Mouse (Mus musculus): ENCODE results near the gene Slc7a6.
A peak's percentile ranks its signal among the peaks of the same experiment; 100 is the strongest.

Slc7a6 gene

DNA sequence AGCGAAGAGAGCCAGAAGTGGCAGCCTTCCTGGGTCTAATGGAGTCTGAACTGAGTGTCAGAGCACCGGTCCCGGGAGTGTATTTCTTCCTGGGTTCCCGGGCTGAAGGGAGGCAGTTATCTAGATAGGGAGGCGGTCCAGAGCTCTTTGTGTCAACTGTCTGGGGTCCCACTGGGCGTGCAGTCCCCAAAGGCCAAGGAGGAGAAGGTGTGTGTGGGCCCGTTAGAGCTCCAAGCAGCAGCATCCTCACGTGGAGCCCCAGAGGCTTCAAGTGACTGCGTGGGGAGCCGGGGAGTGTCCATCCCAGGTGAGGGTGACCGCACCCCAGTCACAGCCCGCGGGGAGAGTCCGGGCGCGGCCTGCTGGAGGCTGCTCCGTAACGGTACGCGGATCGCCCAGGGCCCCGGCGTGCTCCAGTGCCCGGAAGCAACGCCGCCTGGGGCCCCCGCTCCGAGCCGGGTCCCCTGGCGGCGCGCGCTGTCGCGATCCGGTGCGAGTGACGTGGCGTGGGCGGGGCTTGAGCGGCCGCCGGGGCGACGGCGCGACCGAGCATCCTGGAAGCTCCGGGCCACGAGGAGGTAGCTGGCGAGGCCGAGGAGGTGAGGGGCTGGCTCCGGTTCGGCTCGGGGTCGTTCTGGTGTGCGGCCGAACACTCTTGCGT lies at the start of gene Slc7a6:
Slc7a6 (plus strand) TSS at position 502 of the 661 bp plus-strand sequence.
- peak; percentile 86 for DNase-seq (ENCODE audit: extremely low spot score, low spot score)

DNA sequence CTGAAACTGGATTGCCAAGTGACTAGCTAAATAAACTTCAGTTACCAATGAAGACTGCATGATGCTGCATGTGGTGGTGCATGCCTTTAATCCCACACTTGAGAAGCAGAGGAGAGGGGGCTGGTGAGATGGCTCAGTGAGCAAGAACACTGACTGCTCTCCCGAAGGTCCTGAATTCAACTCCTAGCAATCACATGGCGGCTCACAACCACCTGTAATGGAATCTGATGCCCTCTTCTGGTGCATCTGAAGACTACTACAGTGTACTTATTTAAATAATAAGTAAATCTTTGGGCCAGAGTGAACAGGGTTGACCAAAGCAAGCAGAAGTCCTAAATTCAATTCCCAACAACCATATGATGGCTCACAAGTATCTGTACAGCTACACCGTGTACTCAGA lies 45.2 kb upstream of the Slc7a6 start:
- DNase-seq (ENCODE audit: extremely low spot score, low spot score) = no peak

DNA sequence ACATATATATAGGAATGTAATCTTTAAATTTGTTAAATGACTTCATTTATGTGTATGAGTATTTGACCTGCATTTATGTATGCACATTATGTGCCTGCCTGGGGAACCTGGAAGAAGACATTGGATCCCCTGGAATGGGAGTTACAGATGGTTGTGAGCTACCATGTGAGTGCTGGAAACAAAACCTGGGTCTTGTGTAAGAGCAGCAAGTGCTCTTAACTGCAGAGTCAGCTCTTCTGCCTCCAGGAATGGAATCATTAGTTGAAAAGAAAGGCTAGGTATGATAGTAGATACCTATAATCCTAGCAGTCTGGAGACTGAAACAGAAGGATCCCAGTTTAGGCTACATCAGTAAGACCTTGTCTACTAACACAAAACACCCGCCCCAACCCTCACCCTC lies 42.6 kb upstream of the Slc7a6 start:
- no peak for DNase-seq (ENCODE audit: extremely low spot score, low spot score)

DNA sequence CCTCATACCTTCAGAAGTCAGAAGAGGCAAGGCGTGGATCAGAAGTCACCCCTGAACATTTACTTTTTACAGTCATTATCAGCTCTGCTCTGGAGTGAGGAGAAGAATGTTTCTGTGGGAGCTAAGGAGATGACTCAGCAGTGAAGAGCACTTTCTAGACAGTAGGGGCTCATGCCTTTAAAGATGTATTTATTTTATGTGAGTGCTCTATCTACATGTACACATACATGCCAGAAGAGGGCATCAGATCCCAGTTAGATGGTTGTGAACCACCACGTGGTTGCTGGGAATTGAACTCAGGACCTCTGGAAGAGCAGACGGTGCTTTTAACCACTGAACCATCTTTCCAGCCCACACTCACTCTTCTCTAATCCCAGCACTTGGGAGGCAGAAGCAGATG lies 41.6 kb upstream of the Slc7a6 start:
- no peak for DNase-seq (ENCODE audit: extremely low spot score, low spot score)

DNA sequence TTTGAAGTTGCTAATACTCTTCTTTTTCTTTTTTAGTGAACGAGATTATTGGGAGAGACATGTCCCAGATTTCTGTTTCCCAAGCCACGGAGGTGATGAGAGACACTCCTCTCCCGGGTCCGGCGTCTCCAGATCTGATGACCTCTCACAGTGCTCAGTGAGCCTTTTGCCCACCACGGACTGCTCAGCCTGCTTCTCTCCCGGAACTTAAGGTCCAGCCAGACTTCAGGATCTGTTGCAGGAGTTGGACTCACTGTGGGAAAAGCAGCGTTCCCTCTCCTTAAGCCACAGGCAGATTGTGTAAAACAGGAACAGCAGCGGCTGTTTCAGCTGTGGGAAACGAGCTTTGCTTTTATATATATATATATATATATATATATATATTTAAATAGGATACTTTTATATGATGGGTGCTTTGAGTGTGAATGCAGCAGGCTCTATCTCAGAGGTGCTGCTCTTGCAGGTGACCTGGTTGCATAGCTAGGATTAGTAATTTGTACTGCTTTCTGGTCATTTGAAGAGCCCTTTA lies 40.7 kb upstream of the Slc7a6 start:
- DNase-seq (ENCODE audit: extremely low spot score, low spot score) = no peak

DNA sequence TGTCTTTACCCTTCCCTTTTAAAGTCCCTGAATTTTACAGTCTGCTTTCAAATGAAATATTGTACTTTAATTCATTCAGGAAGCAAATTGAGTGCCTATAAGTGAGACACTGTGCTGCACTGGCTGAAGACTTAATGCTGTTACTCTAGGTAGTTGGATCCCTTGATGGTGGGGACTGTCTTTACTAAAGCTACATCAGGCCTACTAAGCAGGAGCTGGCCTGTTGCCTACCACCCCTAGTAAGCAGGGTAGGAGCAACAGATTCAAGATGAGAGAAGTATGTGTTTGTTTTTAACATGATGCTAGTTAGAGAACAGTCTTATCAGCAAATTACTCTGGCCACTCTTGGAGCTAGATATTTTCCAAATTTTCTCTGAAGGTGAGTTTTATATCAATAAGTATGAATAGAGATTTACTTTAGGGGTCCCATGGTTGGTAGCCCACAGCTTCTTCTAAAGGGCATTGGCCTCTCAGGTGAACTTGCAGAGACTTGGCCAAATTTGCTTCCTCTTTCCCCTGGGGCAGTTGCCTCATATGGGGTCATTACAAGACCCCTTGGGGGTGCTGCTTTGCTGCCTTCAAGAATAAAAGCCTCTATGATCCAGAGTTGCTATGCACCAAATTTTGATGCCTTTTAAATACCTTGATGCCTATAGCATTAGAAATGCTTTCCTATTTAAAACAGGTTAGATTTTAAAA lies 39.3 kb upstream of the Slc7a6 start:
- no peak for DNase-seq (ENCODE audit: extremely low spot score, low spot score)

DNA sequence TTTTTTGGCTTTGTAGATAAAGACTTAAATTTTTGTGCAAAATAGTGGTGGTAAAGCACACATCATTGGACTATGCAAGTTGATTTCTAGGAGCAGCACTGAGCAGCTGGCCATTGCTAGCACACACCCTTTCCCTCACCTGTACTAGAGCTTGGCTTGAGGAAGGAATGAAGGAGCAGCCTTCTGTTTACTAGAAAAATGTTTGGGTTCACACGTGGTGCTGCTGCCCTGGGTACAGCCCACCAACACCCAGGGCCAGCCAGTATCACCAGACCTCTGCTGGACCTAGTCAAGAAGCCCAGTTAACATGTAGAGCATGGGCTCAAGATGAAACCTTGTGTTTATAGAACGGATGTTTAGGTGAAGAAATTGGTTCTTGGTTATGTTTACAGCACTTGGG lies 38.7 kb upstream of the Slc7a6 start:
- DNase-seq (ENCODE audit: extremely low spot score, low spot score) = no peak

DNA sequence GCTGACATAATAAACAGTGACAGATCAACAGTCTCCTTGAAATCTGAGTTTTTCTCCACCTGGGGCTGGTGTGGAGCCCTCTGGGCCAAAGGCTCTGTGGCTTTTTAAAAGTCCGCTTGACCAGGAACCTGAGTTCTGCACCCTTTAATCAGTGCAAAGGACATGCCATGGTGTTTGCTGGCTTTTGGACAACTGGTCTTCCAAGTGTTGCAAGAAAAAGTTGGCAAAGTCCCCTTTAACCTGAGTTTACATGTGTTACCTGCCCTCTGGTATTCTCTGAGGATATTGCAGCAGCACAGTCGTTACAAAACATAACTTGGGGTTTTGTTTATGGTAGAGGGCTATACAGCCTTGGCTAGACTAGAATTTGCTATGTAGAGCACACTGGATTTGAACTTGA lies 38.2 kb upstream of the Slc7a6 start:
- no peak for DNase-seq (ENCODE audit: extremely low spot score, low spot score)

DNA sequence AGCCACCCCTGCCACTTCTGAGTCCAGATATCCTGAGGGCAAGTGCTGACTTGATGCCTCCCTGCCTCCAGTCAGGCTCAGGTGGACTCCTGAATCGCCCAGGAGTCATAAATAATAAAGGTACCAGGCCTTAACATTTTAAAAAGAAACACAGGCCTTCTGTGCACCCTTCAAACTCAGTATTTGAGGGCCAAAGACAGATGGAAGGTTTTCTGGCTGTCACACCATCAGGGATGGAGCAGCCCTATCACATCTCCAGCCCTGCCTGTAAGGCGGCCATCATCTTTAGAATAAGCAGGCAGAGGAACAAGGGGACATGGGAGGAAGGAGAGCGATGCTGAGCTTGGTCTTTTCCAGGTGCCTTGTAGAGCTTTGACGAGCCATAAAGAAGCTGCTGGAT lies 37.6 kb upstream of the Slc7a6 start:
- no peak for DNase-seq (ENCODE audit: extremely low spot score, low spot score)

DNA sequence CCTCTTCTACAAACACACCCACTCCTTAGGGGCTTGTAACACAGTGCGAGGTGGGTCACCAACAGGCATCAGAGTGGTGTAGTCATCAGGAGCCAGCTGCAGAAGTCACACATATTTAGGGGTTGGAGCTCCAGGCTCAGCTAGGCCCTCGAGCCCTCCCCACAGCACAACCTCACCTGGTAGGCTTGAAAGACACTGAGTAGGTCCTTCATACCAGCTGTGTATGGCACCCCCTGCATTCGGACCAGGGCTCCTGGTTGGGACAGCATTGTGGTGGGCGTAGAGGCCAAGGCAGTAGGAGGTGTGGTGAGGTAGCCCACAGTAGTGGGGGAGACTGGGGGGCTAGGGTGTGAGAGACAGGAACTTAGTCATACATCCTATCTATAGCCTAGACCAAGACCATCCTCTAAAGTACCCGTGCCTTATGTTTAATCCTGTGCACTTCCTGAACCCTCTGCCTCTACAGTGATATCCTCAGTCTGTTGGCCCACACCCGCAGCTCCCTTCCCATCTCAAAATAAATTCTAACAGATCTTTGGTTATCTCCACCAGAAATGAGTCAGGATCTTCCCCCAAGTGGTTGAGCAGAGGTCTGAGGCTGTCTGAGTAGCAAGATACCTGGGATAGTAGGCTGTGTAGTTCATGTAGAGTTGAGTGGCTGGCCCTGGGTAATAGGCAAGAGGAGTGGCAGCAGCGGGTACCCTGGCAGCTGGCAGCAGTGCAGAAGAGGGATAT lies 37.0 kb upstream of the Slc7a6 start:
- DNase-seq (ENCODE audit: extremely low spot score, low spot score) = no peak

DNA sequence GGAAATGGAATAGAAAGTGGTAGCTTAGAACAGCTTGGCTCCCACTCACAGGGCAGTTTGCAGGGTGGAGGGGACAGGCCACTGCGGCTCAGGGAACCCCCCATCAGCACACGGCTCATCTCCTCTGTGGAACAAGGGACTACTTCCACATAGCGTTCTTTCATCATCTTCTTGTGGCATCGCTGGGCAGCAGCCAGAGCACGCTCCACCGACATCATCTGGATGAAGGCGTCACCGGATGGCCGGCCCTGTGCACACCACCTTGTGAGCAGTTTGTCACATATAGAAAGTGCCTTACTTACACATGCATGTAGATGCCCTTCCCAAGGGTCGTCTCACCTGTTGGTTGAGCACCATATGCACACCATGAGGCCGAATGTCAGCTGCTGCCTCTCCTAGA lies 36.3 kb upstream of the Slc7a6 start:
- DNase-seq (ENCODE audit: extremely low spot score, low spot score) = no peak

DNA sequence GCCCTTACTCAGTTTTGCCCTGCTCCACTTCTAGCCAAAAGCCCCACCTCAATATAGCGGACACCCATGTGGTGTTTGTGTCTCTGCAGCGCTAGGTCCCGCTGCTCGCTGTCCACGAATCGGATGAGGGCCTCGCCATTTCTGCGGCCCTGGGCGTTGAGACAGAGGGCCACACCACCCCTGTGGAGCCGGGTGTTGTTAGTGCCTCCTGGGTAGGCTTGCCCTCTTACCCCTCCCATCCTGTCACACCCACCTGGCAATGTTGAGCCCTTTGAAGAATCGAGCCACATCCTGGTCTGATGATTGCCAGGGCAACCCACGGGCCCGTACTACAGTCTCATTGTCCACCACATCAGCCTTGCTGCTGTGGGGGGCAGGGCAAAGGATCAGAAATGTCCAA lies 35.1 kb upstream of the Slc7a6 start:
- DNase-seq (ENCODE audit: extremely low spot score, low spot score) = no peak

DNA sequence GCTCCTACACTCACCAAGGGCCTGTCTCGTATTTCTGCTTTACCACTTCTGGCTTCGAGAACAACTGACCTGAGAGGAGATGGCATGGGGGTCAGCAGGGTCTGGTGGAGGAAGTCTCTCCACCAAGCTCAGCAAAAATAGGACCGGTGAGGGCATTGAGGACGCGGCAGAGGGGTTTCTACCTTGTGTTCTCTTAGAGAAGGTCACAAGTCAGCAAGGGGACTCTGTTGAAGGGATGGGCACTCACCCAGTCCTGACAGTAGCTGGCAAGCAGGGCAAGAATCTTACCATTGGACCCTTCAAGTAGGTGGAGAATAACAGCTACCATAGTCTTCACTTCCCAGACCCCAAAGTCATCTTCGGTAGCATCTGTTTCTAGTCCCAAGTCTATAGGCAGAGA lies 34.7 kb upstream of the Slc7a6 start:
- no peak for DNase-seq (ENCODE audit: extremely low spot score, low spot score)

DNA sequence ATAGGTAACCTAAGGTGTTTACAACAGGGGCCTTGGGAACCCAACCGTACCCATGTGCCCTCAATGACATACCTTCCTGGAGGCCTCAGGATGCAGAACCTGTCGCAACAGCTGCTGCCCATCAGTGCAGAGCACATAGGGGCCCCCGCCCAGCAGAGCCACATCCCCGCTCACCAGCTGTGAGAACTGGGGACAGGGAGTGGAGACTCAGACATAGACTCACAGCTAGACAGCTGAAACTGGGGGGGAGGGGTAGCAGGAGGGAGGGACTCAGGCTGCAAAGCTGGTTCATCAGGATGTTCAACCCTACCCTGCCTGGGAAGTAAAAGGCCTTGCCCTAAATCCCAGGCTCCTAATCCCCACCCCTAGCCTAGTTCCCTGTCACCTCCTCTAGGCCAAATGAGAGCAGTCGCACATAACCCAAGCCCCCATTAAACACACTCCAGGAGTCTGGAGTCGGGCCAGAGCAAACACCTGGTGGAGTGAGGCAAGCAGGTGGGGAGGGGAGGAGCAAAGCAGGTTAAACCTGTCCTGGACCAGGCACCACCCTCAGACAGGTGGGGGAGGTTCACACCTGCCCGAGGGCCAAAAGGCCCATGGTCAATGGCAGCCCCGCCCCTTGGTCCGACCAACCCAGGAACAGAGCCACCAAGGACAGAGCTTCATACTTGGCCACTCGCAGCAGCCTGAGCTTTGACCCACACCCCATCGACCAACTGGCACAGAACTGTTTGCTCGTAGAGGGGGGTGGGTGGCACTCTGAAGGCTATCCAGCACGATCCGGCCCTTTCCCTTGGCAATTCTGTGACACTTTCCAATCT lies 33.7 kb upstream of the Slc7a6 start:
- DNase-seq (ENCODE audit: extremely low spot score, low spot score) = no peak

DNA sequence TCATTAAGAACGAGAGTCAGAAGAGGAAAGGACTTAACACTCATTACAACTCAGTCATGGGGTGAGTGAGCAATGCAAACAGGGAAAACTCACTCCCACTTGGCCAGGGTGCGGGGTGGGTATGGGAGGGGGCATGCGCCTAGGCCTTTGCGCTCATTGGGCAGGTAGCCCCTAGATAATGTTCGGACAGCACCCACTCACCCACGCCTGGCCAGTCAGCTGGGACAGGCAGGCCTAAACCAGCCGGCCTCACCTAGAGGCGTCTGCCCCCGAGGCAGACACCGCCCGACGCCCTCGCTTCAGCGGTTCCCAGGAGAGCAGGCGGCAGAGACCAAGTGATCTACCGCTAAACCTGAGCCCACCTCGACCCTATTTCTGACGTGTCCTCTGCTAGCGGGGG lies 33.0 kb upstream of the Slc7a6 start:
- DNase-seq (ENCODE audit: extremely low spot score, low spot score) = no peak

DNA sequence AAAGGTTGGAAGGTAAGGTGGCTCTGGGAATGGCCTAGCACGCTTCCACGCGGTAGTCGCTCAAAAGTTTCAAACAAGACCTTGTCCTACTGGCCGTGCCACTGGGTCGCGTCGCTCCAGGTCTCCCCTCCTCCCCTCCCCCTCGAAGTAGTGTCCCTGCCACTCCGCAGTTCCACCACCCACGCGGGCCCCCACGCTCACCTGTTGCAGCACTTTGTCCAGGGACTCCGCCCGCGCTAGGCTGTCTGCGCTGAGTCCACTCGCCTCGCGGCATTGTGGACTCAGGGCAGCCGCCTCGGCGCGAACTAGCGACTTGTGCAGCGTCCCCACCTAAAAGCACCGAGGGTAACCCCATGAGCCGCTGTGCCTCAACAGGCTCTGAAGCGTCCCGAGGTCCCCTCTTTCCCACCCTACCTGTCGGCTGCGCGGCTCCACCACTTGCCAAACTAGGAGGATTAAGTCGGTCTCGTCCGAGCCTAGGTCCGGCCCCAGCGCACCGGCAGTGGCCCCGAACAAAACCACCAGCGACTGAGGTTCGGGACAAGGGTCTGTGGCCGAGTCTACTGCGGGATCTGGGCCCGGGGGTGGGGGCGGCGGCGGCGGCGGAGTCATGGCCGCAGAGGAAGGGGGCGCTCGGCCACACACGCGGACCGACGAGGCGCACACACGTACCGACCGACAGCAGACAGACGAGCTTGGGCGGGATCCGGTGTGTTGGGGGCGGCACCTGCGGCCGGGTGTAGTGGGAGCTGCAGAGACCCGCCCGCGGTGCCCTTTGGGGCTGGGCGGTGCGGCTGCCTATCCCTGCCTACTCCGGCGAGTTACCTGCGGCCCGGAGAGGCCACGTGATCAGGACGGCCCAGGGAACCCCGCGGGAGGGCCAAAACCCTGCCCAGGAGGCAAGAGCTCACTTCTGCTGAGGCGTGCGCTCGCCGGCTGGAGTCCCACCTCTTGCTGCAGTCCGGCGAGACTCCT lies 32.2 kb upstream of the Slc7a6 start, which contains the start of gene Esrp2:
Esrp2 (minus strand) TSS at position 819 of the 975 bp plus-strand sequence.
- peak; percentile 55 for DNase-seq (ENCODE audit: extremely low spot score, low spot score)

DNA sequence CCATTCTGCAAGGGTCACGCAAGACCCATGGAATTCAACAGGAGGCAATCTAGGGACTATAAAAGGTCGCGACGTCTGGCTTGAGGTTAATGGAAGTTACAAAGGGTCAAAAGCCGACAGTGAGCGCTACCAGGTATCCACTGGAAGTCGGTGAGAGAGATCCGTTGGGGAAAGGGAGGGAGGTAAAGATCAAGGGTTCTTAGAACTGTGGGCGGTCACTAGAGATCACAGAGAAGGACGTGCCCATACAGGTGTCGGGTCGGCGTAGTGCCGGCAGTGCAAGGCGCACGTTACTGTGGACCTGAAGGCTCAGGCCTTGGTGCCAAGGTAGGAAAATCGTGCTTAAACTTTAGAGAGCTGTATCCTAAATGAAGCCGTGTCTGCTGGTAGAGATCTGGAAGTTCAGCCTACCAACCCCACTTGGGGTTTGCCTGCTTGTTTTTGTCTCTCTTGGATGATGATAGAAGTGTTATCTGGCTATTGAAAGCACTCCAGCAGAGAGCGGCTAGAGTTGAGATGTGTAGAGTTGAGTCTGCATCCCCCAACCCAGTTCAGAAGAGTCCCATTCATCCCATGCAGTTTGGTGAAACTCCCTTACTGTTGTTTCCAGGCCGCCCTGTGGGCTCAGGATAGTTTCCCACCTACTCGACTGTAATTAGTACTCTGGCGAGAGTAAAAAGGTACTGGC lies 31.3 kb upstream of the Slc7a6 start:
- no peak for DNase-seq (ENCODE audit: extremely low spot score, low spot score)

DNA sequence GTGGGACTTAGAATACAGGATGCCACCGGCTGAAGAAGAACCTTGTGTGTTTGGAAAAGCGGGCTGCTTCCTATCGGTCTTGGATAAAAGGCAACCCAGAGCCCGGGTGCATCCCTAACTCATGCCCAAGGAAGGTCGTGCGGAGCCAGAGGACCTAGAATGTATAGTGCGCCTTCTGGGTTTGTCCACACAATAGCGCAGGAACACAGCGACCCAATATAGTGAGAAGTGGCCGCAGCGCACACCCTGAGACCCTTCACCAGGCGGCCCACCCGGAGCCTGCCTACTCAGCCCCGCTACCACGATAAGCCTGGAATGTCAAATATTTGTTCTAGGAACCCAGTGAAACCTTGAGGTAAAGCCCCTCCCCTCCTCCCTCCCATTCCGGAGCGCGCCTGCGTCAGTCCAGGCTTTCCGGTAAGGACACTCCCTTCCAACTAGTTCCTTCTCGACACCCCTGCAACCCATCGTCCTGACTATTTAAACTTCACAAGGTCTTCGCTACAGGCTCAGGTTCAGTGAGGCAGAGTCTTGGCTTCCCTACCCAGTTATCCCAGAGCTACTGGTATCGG lies 30.7 kb upstream of the Slc7a6 start:
- peak; percentile 69 for DNase-seq (ENCODE audit: extremely low spot score, low spot score)

DNA sequence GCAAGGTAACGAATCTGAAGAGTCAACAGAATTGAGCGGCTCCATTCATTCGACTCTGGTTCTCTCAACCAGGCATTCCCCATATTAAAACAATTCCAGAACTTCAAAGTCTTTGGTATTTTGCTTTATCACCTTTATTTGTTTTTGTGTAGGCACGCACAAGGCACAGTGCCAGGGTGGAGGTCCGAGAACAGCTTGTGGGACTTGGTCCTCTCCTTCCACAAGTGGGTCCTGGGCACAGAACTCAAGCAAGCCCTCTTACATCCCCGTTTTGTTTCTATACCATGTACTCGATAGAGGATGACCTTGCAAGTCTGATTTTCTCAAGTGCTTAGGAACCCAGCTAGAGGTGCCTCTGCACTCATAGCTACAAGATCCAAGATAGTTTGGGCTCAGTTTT lies 30.0 kb upstream of the Slc7a6 start:
- DNase-seq (ENCODE audit: extremely low spot score, low spot score) = no peak
